Mouse (Mus musculus) ovary, adult 10 weeks (tissue): Measurements from ENCODE around the gene Bsph1. TPM values are rescaled to one million over a fixed set of nuclear protein-coding genes. Genes with fewer than 3 reads are reported as not detected.

ENCODE experiments used
- polyA plus RNA-seq: library from polyadenylated mRNA; stranded (reverse); fragments of 350-450 nt; fragmentation: Illumina TruSeq; extraction: RNeasy Lipid Tissue Mini Kit (QIAGEN cat#74804); gene quantifications from one replicate; pipeline ENCODE4 v1.2.3, GENCODE M21; 2014

Bsph1 gene
- not detected for polyA plus RNA-seq

GRCm38 (mm10) chr7:13450541-13450940, at the start of gene Bsph1:
Gene Bsph1 (plus strand): TSS chr7:13450841.

Other genes with a start within 250 kb of the Bsph1 start
- gene Vmn1r89, start 237.8 kb upstream of the Bsph1 start, polyA plus RNA-seq: not detected
- 31.7 TPM for gene Lig1, start 173.6 kb upstream of the Bsph1 start, polyA plus RNA-seq
- gene Zswim9, start 172.1 kb upstream of the Bsph1 start, polyA plus RNA-seq: 8.6 TPM
- gene Pla2g4c, start 126.2 kb upstream of the Bsph1 start, polyA plus RNA-seq: 73.4 TPM
- gene Cabp5, start 52.7 kb upstream of the Bsph1 start, polyA plus RNA-seq: not detected
- not detected for gene Bsph2, start 120.2 kb downstream of the Bsph1 start, polyA plus RNA-seq
- gene Sult2a5, start 173.1 kb downstream of the Bsph1 start, polyA plus RNA-seq: not detected